Mouse (Mus musculus) common myeloid progenitor, adult 5-6 weeks (primary cell): ENCODE results near the gene Vasn. TPM values are rescaled to one million over a fixed set of nuclear protein-coding genes. Genes with fewer than 3 reads are reported as not detected.
A peak's percentile ranks its signal among the peaks of the same experiment; 100 is the strongest.

ENCODE experiments used
- ATAC-seq: replicated peaks from 2 replicates; pipeline ENCODE4 v1.8.0; 2016; ENCODE audit warnings: low read depth, mild to moderate bottlenecking, moderate TSS enrichment, inconsistent platforms; ENCODE audit not compliant: poor library complexity, severe bottlenecking
- total RNA-seq: library from RNA; stranded (forward); fragments of 200-1000, 187-1606 nt; gene quantifications from 2 replicates; pipeline ENCODE4 v1.2.3, GENCODE M21; 2017

Gene Vasn
- 0.10 and 0.46 TPM in 2 replicates for total RNA-seq

GRCm38 (mm10) chr16:4639831-4640237 lies at the start of gene Vasn, which contains the start of gene Dnaja3:
Gene Vasn, plus strand, starts transcription at chr16:4639941.
Gene Dnaja3, plus strand, starts transcription at chr16:4639989.
- peak; percentile 88 for ATAC-seq

GRCm38 (mm10) chr16:4590236-4590635 lies 49.5 kb upstream of the Vasn start:
- ATAC-seq, result no peak

- peak; percentile 51 for ATAC-seq
These were observed 46.5 kb upstream of the Vasn start for GRCm38 (mm10) chr16:4592909-4593875.

DNA sequence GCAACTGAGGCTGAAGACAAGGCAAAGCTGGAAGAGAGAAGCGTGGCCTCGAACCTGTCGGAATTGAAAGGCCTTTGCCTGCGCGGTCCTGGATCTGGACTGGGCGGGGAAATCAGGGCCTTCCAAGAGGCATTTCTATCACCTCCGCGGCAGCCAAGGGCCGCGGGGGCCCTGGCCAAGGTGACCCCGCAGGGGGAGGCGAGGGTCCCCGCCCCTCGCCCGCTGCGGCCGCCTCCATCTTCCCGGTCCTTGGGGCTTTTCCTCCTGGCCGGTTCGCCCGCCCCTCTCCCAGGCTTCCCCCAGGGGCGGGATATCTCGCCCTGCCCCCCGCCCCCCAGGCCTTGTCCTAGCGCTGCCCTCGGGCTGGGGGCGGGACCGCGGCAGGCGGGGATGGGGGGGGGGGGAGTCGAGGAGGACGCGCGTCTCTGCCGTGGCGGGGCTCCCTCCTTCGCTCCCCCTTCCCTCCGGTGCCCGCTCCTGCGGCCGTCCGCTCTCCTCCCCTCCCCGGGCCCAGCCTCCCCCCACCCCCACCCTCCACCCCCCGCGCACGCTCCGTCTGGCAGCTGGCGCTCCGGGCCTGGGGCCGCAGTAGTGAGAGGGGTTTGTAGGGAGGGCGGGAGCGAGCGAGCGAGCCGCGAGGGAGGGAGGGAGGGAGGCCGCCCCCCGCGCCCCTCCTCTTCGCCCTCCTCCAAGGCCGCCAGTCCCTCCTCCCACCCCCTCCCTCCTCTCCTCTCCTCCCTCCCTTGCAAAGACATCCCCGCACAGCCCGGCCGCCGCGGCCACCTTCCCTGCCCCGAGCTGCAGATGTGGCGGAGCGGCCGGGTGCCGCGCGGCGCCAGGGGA lies 45.5 kb upstream of the Vasn start, which contains the start of gene Glis2:
Gene Glis2, plus strand, starts transcription at position 743 of the 843 bp plus-strand sequence.
- ATAC-seq, result peak; percentile 28

DNA sequence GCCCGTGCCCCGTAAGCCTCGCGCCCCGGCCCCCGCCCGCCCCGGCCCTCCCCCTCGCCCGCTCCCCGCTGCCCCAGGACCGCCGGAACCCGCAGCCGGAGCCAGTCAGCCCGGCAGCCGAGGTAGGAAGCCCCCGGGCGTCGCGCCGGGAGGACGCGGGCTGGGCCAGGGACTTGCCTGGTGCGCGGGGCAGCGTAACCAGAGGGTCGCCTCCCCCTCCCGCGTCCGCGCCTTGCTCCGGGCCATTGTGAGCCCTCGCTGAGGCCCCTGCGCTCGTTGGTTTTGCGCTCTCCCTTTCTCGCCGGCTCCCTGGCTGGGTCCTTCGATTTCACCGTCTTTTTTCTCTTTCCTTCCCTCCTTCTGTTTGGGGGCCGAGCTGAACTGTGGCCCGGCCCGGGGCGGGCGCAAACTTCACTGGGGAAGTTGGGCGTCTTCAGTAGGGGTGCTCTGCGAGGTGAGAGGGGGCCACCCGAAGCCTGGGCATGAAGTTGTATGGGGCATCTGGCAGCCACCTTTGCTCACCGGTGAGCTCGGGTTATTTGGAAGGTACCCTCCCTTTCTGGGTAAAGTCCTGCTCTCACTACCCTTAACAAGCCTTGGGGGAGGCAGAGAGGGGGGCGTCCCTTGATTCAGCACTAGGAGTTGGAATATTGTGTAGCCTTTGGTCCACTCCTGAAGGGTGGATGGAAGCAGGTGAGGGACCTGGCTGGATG lies 44.8 kb upstream of the Vasn start:
- no peak; the same call in 1 of the 2 replicates for ATAC-seq

DNA sequence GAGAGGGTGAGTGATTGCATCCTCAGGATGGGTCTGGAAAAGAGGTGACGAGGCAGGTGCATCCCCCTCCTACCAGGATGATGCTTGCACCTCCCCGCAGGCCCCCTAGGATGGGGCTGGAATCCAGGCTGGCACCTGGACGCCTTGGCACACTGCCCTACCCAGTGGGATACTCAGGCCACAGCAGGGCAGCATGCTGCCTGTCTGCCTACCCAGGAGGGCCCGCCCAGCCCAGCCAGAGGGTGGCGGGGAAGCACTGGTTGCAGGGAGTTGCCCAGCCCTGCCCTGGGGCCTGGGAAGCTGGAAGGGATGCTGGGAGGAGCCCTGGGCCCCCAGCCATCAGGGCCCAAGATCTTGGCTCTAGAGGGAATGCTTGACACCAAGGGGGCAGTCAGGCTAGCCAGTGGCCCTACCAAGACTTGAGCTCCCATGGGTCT lies 44.2 kb upstream of the Vasn start:
- no peak for ATAC-seq

DNA sequence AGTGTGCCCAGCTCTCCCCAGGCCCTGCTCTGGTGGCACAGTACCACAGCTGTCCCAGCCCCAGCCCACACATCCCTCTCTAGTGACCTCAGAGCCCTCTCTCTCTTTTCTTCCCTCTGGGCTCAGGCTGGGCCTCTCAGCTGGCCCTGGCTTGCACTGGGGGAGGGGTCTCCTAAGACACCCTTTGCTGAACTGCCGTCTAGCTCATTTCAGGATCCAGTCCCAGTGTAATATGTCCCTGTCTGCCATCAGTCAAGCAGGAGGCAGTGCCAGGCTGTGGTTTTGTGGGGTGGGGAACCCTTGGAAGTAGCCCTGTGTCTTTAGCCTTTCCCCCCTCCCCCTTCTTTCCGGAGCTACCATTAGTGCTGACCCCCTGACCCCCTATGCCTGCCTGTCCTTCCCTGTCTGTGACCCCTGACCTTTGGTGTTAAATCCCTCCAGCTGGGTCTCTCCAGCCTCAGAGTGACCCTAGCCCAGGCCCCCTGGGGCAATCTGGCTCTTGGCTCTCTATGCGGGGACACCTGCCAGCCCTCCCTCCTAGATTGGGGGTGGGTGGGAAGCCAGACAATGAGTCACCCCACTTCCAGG lies 43.5 kb upstream of the Vasn start:
- no peak for ATAC-seq

DNA sequence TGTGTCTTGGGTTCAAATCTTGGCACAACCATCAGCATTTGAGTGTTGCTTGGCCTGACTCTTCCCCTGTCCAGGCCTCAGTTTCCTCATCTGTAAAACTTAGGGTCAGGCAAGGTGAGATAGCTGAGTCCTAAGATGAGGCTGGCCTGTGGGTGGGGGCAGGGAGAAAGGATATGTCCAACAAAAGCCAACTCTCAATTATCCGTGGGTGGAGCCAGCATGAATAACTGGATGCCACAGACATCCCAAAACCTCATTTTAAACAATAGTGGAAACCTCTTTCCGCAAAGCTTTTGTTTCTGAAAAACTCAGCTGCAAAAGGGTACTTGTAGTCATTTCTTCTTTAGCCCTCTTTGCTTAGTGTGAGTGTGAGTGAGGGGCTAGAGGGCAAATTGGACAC lies 42.9 kb upstream of the Vasn start:
- ATAC-seq, result no peak

GRCm38 (mm10) chr16:4597296-4597695 lies 42.4 kb upstream of the Vasn start:
- ATAC-seq, result no peak

DNA sequence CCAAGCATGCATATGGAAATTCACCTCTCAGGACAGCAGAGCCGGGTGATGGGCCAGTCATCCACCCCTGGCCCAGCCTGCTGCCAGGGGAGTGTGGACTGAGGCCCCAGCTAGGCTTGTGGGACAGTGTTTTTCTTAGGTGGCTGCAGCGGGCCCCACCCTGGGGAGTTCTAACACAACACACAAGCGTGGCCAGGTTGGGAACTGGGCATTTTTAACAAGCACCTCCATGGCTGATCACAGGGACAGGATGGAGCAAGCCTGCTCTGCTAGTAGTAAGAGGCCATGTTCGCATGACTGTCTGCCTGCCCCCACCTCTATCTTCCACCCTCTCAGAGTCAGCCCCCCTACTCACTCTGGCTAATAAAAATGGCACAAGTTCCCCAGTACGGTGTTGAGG lies 41.7 kb upstream of the Vasn start:
- no peak for ATAC-seq

DNA sequence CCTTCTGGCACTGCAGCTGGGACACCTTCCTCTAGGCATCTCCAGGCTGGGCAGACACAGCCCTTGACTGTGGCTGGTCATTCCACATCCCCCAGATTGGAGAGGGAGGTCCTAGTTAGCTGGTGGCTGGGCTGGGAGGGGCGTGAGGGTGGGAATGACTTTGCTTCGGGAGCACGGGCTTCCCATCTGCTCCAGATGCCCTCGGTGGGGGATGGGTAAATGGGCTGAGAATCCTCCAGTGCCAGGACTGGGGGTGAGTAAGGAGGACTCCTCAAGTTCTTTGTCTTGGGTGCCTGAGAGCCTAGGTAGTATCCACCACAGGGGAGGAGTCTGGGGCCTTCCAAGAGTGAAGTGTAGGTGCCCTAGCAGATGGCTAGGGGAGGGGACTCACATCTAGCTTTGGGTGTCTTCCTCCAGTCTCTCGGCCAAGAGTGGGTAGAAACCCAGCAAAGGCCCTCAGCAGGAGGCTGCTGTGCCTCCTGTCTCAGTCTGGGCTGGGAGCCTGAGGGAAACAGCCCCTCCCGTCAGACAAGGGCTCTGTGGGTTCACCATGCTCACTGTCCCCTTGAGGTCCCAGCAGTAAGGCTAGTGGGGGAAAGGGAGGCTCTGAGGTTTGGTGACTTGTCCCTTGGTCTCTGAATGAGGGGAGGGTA lies 40.7 kb upstream of the Vasn start:
- no peak for ATAC-seq

GRCm38 (mm10) chr16:4599616-4600015 lies 40.1 kb upstream of the Vasn start:
- no peak for ATAC-seq

DNA sequence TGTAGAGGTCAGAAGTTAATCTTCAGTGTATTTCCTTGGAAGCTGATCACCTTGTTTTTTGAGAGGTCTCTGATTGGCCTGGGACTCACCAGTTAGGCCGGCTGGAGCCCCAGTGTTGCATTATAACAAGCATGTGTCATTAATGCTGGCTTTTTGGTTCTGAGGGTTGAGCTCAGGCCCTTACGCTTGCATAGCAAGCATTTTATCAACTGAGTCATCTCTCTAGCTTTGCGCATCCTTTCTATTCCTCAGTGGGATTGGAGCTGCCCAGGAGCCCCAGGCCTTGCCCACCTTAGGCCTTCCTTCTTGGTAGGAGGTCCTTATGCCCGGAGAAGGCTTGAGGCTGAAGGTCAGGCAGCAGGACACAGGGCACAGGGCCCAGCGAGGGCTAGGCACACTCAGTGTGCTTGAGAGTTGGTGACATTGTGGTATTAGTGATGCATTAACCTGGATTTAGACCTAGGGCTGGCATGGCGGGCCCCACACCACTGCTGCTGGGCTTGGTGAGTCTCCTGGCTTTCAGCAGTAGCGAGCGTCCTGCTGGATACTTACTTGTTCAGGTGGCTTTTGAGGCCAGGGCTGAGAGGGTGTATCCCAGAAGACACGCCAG lies 38.9 kb upstream of the Vasn start:
- ATAC-seq, result no peak

- ATAC-seq, result no peak
These were observed 37.6 kb upstream of the Vasn start for GRCm38 (mm10) chr16:4602189-4602588.

DNA sequence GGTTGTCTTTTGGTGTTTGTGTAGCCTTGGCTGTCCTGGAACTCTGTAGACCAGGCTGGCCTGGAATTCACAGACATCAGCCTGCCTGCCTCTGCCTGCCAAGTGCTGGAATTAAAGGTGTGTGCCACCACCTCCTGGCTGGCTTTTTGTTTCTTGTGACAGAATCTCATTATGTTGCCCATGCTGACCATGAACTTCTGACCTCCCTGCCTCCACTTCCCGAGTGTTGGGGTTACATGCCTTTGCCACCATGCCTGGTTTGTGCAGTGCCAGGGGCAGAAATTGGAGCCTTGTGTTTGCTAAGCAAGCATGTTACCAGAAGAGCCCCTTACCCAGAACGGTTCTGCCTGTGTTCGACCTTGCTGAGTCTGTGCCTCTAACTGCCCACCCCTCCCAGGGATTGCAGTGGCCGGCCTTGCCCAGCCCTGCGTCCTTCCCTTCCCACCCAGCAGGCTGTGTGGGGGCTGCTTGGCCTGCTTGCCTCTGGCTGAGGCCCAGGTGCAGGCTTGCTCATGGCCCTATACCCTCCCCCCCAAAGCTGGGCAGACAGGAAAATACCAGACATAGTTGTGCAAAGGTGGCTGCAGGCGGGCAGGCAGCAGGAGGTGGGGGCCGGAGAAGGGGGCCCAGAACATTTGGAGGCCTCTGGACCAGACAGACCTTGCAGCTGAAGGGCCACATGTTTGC lies 36.8 kb upstream of the Vasn start:
- no peak for ATAC-seq

DNA sequence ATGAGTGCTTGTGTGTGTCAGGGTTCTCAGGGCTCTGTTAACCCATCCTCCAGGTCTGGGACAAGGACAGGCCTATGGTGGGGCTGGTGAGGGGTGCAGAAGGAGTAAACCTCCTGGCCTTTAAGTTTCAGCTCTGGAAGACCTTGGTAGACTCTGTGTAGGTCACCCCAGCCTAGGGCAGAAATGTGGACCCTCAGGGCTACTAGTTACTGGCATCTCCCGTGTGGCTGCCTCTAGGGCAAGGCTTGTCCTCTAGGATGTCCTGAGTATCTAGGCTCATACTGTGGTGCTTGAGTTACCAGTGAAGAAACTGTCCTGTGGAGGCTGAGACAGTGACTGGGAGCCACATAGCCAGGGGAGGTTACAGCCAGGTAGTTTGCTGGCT lies 36.3 kb upstream of the Vasn start:
- no peak for ATAC-seq

GRCm38 (mm10) chr16:4604293-4604837 lies 35.4 kb upstream of the Vasn start:
- no peak for ATAC-seq

- no peak for ATAC-seq
These were observed 34.1 kb upstream of the Vasn start for GRCm38 (mm10) chr16:4605514-4606131.
